Mouse (Mus musculus): ENCODE results near the gene Zfp872.

DNA sequence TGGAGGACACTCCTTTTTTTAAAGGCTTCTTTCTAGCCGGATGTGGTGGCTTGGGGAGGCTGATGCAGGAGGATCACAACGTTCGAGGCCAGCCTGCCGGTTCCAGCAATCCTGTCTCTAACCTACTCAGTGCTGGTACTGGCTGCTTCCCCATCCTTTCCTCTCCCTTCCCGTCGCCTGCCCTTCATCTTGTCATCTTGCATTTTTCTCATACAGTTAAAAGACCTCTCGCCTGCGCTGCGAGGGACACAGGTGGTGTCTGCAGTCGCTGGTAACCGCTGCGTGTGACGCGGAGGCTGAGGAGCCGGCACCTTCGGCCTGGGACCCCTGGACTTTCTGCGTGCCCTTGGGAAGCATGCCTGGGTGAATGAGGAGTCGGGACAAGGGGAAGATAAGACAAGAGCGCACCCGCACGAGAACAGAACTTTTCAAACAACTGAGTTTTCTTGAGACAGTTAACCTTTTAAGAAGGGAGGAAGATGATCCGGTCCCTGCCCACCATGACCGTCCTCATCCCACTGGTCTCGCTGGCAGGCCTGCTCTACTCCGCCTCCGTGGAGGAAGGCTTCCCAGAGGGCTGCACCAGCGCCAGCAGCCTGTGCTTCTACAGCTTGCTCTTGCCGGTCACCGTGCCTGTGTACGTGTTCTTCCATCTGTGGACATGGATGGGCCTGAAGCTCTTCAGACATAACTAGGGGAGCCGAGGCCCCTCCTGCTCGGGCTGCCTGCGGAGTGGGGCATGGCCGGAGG lies 30.2 kb upstream of the Zfp872 start:
- TF ChIP-seq CTCF (IDR thresholded peaks at IDR 0.05; ENCODE audit: borderline replicate concordance, extremely low read depth, insufficient read depth, insufficient read length) (no peak), POLR2A (IDR thresholded peaks at IDR 0.05; ENCODE audit: borderline replicate concordance, extremely low read depth, insufficient read depth, insufficient read length, poor library complexity, severe bottlenecking) (no peak)

Data from brain, embryonic 14.5 days (tissue).